Mouse (Mus musculus) midbrain, postnatal 0 days (tissue): ENCODE results near the gene I830077J02Rik. TPM values are rescaled to one million over a fixed set of nuclear protein-coding genes. Genes with fewer than 3 reads are reported as not detected.

Experiments used
- ATAC-seq: fragments of 200-750 bp; cut with Nextera tagmentation; 2 replicates; pipeline ENCODE4 v1.8.0; 2017; ENCODE audit warnings: moderate number of reproducible peaks, mild to moderate bottlenecking, moderate TSS enrichment, moderate library complexity; ENCODE audit not compliant: low FRiP score
- DNase-seq: peaks from one replicate; pipeline ENCODE4 v3.0.0-alpha.2; 2015; ENCODE audit warnings: low spot score
- H3K27ac ChIP-seq: fragments of 300-500 bp; sonication (generic); 2 replicates; pipeline ENCODE4 v1.5.1; 2014; ENCODE audit warnings: low read depth, mild to moderate bottlenecking, low read length, mixed read lengths
- H3K27me3 ChIP-seq: fragments of 300-500 bp; sonication (generic); 2 replicates; pipeline ENCODE4 v1.6.1; 2014; ENCODE audit warnings: low read length, control low read depth, mixed read lengths; ENCODE audit not compliant: insufficient read depth
- H3K36me3 ChIP-seq: fragments of 300-500 bp; sonication (generic); 2 replicates; pipeline ENCODE4 v1.6.1; 2014; ENCODE audit warnings: low read length, control low read depth, mixed read lengths; ENCODE audit not compliant: insufficient read depth
- H3K4me1 ChIP-seq: fragments of 300-500 bp; sonication (generic); 2 replicates; pipeline ENCODE4 v1.6.1; 2014; ENCODE audit warnings: mild to moderate bottlenecking, control low read depth, antibody characterized with exemption, low read length, mixed read lengths; ENCODE audit not compliant: insufficient read depth
- H3K4me2 ChIP-seq: fragments of 300-500 bp; sonication (generic); 2 replicates; pipeline ENCODE4 v1.6.1; 2014; ENCODE audit warnings: low read depth, mild to moderate bottlenecking, low read length, mixed read lengths; ENCODE audit not compliant: poor library complexity, severe bottlenecking
- H3K4me3 ChIP-seq: fragments of 300-500 bp; sonication (generic); 2 replicates; pipeline ENCODE4 v1.5.1; 2014; ENCODE audit warnings: low read depth, mild to moderate bottlenecking, low read length, moderate library complexity
- H3K9ac ChIP-seq: fragments of 300-500 bp; sonication (generic); replicated peaks from 2 replicates; pipeline ENCODE4 v1.6.1; 2014; ENCODE audit warnings: mild to moderate bottlenecking, low read length, moderate library complexity, mixed read lengths; ENCODE audit not compliant: poor library complexity, severe bottlenecking
- H3K9me3 ChIP-seq: fragments of 300-500 bp; sonication (generic); 2 replicates; pipeline ENCODE4 v1.6.1; 2016; ENCODE audit warnings: low read length, control low read depth
- CTCF ChIP-seq: IDR thresholded peaks from 2 replicates; pipeline ENCODE4 v1.5.1; 2016; ENCODE audit warnings: antibody characterized with exemption, mild to moderate bottlenecking
- WGBS: fragments of 180-500 bp; shearing (Covaris S2); extraction: QIAGEN DNeasy Blood & Tissue Kit; methylation state at CpG from one replicate; pipeline ENCODE4 v1.1.7; 2014; 5-methylcytosine and 5-hydroxymethylcytosine counted together
- polyA plus RNA-seq: library from polyadenylated mRNA; unstranded; fragments of >200 nt; fragmentation: Nextera tagmentation; extraction: Ambion mirVana; gene quantifications from 2 replicates; pipeline ENCODE4 v1.2.1, GENCODE M21; 2015
- total RNA-seq: library from RNA; depleted of rRNA; stranded (reverse); fragments of >200 nt; gene quantifications from 2 replicates; pipeline ENCODE4 v1.2.3, GENCODE M21; 2014

Gene I830077J02Rik
- total and polyA plus RNA-seq, 2 experiments from 2014 or later: 0.25 to 1.0 TPM

- no peaks in the 10 kb centered on the region for H3K9me3 ChIP-seq
- no peaks in the 10 kb centered on the region for H3K27me3 ChIP-seq
- peak; percentile 57 for TF ChIP-seq CTCF
- DNase-seq: peak; percentile 50
- no peak overlapping the region for H3K4me3 ChIP-seq
- no peaks in the 10 kb centered on the region for H3K4me1 ChIP-seq
- 81% methylated on average over 23 of the region's 23 CpGs for WGBS
- no peaks in the 10 kb centered on the region for H3K36me3 ChIP-seq
- ATAC-seq: no peak
- no peak overlapping the region for H3K9ac ChIP-seq
- no peak overlapping the region for H3K4me2 ChIP-seq
- no peak overlapping the region for H3K27ac ChIP-seq
Measured at GRCm38 (mm10) chr3:105894601-105895592, 37.6 kb downstream of the I830077J02Rik start.

DNA sequence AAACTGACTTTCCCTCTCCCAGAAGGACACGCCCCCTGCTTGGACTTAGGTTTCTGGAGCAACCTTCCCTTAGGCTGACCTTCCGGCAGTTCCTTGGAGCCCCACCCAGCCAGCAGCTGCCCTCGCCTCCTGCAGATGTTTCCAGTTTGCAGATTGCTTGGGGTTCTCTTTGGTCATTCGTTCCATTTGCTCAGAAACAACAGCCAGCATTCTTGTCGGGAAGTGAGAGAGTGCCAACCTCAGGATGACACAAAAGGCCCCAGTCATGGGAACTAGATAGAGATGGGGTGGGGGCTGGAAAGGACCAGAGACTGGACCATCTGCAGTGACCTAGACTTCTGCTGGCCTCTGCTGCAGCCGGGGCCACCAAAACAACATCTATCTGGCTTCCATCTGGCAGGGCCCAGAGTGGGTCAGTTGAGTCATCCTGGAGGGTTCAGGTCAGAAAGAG, 38.5 kb downstream of the I830077J02Rik start:
- Histone ChIP-seq H3K27me3 (no peaks in the 10 kb centered on the region), H3K36me3 (no peaks in the 10 kb centered on the region), H3K4me1 (no peaks in the 10 kb centered on the region), H3K9me3 (no peaks in the 10 kb centered on the region), H3K4me2 (no peak overlapping the region), H3K27ac (no peak overlapping the region), H3K4me3 (no peak overlapping the region), H3K9ac (no peak overlapping the region)
- TF ChIP-seq CTCF: no peak
- ATAC-seq (no peak), DNase-seq (no peak)
- 74% methylated on average over 6 of the region's 6 CpGs for WGBS

GRCm38 (mm10) chr3:105892572-105893495, 39.6 kb downstream of the I830077J02Rik start:
- Histone ChIP-seq H3K4me2 (no peak overlapping the region), H3K9me3 (no peaks in the 10 kb centered on the region), H3K27me3 (no peaks in the 10 kb centered on the region), H3K27ac (no peak overlapping the region), H3K4me3 (no peak overlapping the region), H3K4me1 (no peaks in the 10 kb centered on the region), H3K36me3 (no peaks in the 10 kb centered on the region), H3K9ac (no peak overlapping the region)
- no peak for ATAC-seq
- DNase-seq: no peak
- no peak for TF ChIP-seq CTCF
- 87% methylated on average over 19 of the region's 19 CpGs for WGBS

- DNase-seq: no peak
- no peaks in the 10 kb centered on the region for H3K9me3 ChIP-seq
- WGBS: 76% methylated on average over 10 of the region's 10 CpGs
Measured at GRCm38 (mm10) chr3:105891760-105892571, 40.5 kb downstream of the I830077J02Rik start.

DNA sequence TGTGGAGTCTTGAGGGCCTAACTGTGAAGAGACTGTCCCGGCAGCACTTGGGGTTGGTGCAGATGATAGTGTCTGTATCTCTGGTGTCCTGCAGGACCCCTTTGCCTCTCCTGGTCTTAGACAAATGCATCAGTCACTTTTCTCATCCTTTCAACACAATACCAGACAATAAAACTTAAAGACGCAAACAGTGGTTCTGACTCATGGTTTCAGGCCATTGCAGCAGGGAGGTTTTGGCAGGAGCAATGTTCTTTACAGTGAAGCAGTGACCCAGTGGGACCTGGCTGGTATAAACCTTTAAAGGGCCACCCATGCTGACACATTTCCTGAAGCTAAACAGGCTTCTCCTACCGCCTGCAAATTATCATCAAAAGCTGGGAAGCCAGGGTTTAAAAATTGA, 41.3 kb downstream of the I830077J02Rik start:
- no peak for TF ChIP-seq CTCF
- no peaks in the 10 kb centered on the region for H3K27me3 ChIP-seq
- ATAC-seq (no peak), DNase-seq (no peak)
- no peak overlapping the region for H3K4me2 ChIP-seq
- H3K36me3 ChIP-seq: no peaks in the 10 kb centered on the region
- H3K27ac ChIP-seq: no peak overlapping the region
- no peaks in the 10 kb centered on the region for H3K4me1 ChIP-seq
- H3K9me3 ChIP-seq: no peaks in the 10 kb centered on the region
- WGBS: 78% methylated on average over 3 of the region's 3 CpGs
- no peak overlapping the region for H3K9ac ChIP-seq
- no peak overlapping the region for H3K4me3 ChIP-seq

More at GRCm38 (mm10) chr3:105891760-105892571, 40.5 kb downstream of the I830077J02Rik start:
- no peak overlapping the region for H3K27ac ChIP-seq
- TF ChIP-seq CTCF: no peak
- no peaks in the 10 kb centered on the region for H3K27me3 ChIP-seq
- no peak overlapping the region for H3K4me2 ChIP-seq
- no peak for ATAC-seq
- H3K36me3 ChIP-seq: no peaks in the 10 kb centered on the region
- H3K4me3 ChIP-seq: no peak overlapping the region
- H3K4me1 ChIP-seq: no peaks in the 10 kb centered on the region
- H3K9ac ChIP-seq: no peak overlapping the region
